Mouse (Mus musculus) hindbrain, embryonic 14.5 days (tissue): Measurements from ENCODE around the gene Acap2. TPM values are rescaled to one million over a fixed set of nuclear protein-coding genes. Genes with fewer than 3 reads are reported as not detected.

Experiments used
- ATAC-seq: fragments of 200-750 bp; cut with Nextera tagmentation; 2 replicates; pipeline ENCODE4 v1.8.0; 2017; ENCODE audit warnings: moderate number of reproducible peaks, mild to moderate bottlenecking, moderate TSS enrichment, moderate library complexity; ENCODE audit not compliant: low FRiP score
- DNase-seq: peaks from one replicate; pipeline ENCODE4 v3.0.0-alpha.2; 2015; ENCODE audit warnings: low spot score
- H3K27ac ChIP-seq: fragments of 300-500 bp; sonication (generic); 2 replicates; pipeline ENCODE4 v1.5.1; 2014; ENCODE audit warnings: mild to moderate bottlenecking, moderate library complexity
- H3K27me3 ChIP-seq: fragments of 300-500 bp; sonication (generic); 2 replicates; pipeline ENCODE4 v1.6.1; 2014; ENCODE audit warnings: mild to moderate bottlenecking, low read length, mixed read lengths; ENCODE audit not compliant: control insufficient read depth, insufficient read depth
- H3K36me3 ChIP-seq: fragments of 300-500 bp; sonication (generic); replicated peaks from 2 replicates; pipeline ENCODE4 v1.6.1; 2014; ENCODE audit not compliant: control insufficient read depth, insufficient read depth
- H3K4me1 ChIP-seq: fragments of 300-500 bp; sonication (generic); replicated peaks from 2 replicates; pipeline ENCODE4 v1.6.1; 2014; ENCODE audit warnings: antibody characterized with exemption, low read length, mixed read lengths; ENCODE audit not compliant: control insufficient read depth, insufficient read depth
- H3K4me2 ChIP-seq: fragments of 300-500 bp; sonication (generic); replicated peaks from 2 replicates; pipeline ENCODE4 v1.6.1; 2014; ENCODE audit warnings: mild to moderate bottlenecking, moderate library complexity
- H3K4me3 ChIP-seq: fragments of 300-500 bp; sonication (generic); replicated peaks from 2 replicates; pipeline ENCODE4 v1.5.1; 2014; ENCODE audit warnings: mild to moderate bottlenecking, low read length
- H3K9ac ChIP-seq: fragments of 300-500 bp; sonication (generic); 2 replicates; pipeline ENCODE4 v1.6.1; 2014
- H3K9me3 ChIP-seq: fragments of 300-500 bp; sonication (generic); 2 replicates; pipeline ENCODE4 v1.6.1; 2016; ENCODE audit warnings: low read length; ENCODE audit not compliant: control insufficient read depth
- WGBS: fragments of 180-500 bp; shearing (Covaris S2); extraction: QIAGEN DNeasy Blood & Tissue Kit; methylation state at CpG from one replicate; pipeline ENCODE4 v1.1.7; 2014; 5-methylcytosine and 5-hydroxymethylcytosine counted together
- polyA plus RNA-seq: library from polyadenylated mRNA; unstranded; fragments of >200 nt; fragmentation: Nextera tagmentation; extraction: Ambion mirVana; gene quantifications from 2 replicates; pipeline ENCODE4 v1.2.1, GENCODE M21; 2014

Gene Acap2
- polyA plus RNA-seq, 1 experiment from 2014 or later = 15.8 TPM

DNA sequence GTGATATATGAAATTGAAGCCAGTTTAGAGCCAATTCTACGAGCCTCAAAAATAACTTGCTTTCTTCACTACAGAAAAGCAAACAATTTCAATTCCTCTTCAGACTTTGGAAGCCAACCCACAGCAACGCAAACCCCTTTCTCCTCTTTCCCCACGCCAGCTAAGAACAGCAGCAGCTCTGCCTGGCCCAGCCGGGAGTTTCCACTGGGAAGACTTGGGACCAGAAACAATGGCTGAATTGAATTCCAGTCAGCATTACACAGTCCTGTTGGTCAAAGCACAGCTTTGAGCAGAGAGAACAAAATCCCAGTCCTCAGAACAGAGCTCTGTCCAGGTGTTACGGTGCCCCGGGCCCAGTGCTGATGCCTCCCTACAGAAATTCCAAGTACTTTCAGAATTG, 59.1 kb downstream of the Acap2 start:
- Histone ChIP-seq H3K9ac (no peak overlapping the region), H3K4me1 (no peaks in the 10 kb centered on the region), H3K36me3 (peaks cover 16% of the 10 kb centered on the region; the same call in 1 of the 2 replicates), H3K27ac (no peak overlapping the region), H3K27me3 (no peaks in the 10 kb centered on the region), H3K4me3 (no peak overlapping the region), H3K4me2 (no peak overlapping the region), H3K9me3 (no peaks in the 10 kb centered on the region)
- ATAC-seq (no peak), DNase-seq (no peak)
- WGBS = 48% methylated on average over 6 of the region's 6 CpGs

DNA sequence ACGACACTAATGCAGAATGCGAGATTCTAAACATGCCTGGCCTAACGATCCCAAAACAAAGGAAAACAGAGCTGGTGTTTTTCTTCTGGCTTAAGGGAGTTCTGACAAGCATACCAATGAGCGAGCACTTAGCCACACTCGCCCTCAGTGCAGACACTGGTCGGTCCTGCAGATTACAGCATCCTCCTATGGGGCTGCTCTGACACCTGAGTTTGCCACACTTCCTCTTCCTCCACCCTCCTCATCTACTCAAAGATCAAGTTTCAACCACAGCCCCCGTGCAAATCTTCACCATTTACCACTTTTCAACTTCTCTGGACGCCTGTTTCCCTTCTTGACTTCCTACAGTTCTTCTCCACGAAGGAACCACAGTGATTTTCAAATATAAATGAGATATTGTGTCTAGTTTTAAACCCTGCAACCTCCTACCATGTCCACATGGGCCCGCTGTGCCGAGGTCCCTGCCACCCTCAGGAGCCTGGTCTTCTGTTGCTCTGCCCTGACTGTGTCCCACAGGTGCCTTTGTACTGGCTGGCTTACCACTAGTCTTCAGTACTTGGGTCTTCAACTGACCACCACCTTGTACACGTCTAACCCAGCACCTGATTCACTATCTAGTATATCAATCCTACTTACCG, 64.3 kb downstream of the Acap2 start:
- no peak overlapping the region for H3K27ac ChIP-seq
- peaks cover 32% of the 10 kb centered on the region for H3K36me3 ChIP-seq
- 70% methylated on average over 13 of the region's 13 CpGs for WGBS
- H3K9ac ChIP-seq = no peak overlapping the region
- no peaks in the 10 kb centered on the region for H3K9me3 ChIP-seq
- H3K27me3 ChIP-seq = no peaks in the 10 kb centered on the region
- DNase-seq (no peak), ATAC-seq (no peak)
- no peaks in the 10 kb centered on the region; the same call in 1 of the 2 replicates for H3K4me1 ChIP-seq
- H3K4me2 ChIP-seq = no peak overlapping the region
- no peak overlapping the region for H3K4me3 ChIP-seq

DNA sequence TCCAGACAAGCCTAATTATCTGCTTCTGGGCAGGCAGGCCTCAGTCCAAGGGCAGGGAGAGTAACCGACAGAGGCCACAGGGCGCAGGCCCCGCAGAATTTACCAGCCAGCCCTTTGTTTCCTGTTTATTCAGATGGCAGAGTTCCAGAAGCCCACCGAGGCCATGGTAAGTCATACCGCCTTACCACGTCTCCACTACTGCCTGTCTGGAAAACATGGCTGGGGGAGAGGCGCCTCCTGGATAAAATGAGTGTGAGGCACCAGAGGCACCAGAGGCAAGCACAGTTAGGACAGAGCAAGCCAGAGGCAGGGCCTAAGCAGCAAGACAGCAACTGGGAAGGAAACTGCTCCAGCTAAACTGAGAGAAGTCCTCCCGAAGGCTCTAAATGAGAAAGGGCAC, 65.5 kb downstream of the Acap2 start:
- ATAC-seq (no peak), DNase-seq (no peak)
- H3K27ac ChIP-seq = no peak overlapping the region
- H3K4me2 ChIP-seq = no peak overlapping the region
- no peak overlapping the region for H3K4me3 ChIP-seq
- H3K27me3 ChIP-seq = no peaks in the 10 kb centered on the region
- H3K4me1 ChIP-seq = no peaks in the 10 kb centered on the region; the same call in 1 of the 2 replicates
- WGBS = 59% methylated on average over 8 of the region's 8 CpGs
- no peaks in the 10 kb centered on the region for H3K9me3 ChIP-seq
- H3K9ac ChIP-seq = no peak overlapping the region
- peaks cover 37% of the 10 kb centered on the region for H3K36me3 ChIP-seq

DNA sequence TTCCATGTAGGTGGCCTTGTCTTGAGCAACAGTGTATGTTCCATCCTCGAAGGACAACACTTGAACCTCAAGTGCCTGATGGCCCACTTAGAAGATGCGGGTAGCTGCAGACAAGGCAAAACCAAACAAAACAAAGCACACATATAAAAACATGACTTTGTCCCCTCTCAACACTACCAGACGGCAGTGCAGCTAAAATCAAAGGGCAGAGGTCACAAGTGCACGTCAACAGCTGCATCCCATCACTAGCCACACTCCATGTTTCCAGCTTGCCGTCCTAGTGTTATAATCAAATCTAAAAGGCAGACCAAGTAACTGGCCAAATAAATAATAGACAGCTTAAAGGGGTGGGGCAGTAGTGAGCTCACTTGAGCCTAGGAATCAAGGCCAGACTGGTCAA, 69.5 kb downstream of the Acap2 start:
- Histone ChIP-seq H3K36me3 (peaks cover 42% of the 10 kb centered on the region), H3K9me3 (no peaks in the 10 kb centered on the region), H3K27ac (no peak overlapping the region), H3K4me1 (no peaks in the 10 kb centered on the region; the same call in 1 of the 2 replicates), H3K4me2 (no peak overlapping the region), H3K9ac (no peak overlapping the region), H3K27me3 (no peaks in the 10 kb centered on the region), H3K4me3 (no peak overlapping the region)
- DNase-seq = no peak
- ATAC-seq = no peak
- whole genome bisulfite sequencing = 74% methylated on average over 5 of the region's 5 CpGs

DNA sequence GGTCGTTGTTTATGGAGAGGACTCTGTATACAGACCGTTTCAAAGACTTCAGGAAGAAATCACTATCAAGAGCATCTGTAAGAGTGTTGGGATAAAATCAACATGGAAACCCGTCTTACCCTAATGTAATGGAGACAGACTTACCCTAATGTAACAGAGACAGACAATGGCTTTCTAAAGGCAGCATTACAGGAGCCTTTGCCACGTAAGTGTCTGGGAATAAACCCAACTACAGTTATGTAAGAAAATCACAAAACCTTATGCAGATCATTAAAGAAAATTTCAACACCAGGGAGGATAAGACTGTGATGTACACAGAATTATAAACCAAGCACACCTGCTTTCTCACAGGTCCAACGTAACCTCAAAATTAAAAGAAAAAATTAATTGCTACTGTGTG, 72.9 kb downstream of the Acap2 start:
- Histone ChIP-seq H3K27me3 (no peaks in the 10 kb centered on the region), H3K9ac (no peak overlapping the region), H3K4me2 (no peak overlapping the region), H3K36me3 (peaks cover 41% of the 10 kb centered on the region), H3K9me3 (no peaks in the 10 kb centered on the region), H3K4me1 (no peaks in the 10 kb centered on the region), H3K27ac (no peak overlapping the region), H3K4me3 (no peak overlapping the region)
- DNase-seq (no peak), ATAC-seq (no peak)
- WGBS = 84% methylated on average over 5 of the region's 5 CpGs

DNA sequence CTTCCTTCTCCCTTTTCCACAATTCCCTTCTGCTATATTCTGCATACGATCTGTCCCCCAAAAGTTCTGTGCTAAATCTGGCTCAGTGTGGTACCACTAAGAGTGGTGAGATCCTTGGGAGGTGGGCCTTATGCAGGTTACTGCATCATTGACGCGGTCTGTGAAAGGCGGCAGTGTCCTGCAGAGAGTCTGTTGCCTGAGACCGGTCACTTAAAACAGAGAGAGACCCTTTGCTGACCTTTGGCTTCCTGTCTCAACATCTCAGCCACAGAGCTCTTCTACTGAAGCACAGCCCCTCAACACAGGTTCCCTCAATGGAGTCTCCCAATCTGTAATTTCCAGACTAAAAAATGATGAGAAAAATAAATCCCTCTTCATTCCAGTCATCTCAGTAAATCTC, 76.1 kb downstream of the Acap2 start:
- 68% methylated on average over 5 of the region's 5 CpGs for WGBS
- Histone ChIP-seq H3K4me3 (no peak overlapping the region), H3K4me1 (no peaks in the 10 kb centered on the region)

DNA sequence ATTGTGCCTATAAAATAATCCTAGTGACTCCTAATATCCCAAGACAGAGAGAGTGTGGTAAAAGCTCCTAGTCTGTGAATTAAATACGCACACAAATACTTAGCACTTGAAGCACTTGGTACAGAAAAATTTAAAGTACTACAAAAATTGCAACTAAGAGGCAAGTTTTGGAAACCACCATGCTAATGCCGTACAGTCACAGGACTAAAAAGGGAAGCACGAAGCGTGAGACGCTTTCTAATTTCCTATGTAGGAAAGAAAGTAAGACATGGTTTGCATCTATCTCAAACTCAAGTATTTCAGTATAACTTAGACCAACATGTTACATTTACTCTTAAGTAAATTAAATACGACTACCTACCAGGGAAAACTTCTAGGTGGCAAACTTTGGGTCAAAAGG, 79.4 kb downstream of the Acap2 start:
- WGBS = 97% methylated on average over 6 of the region's 6 CpGs
- no peak for DNase-seq
- Histone ChIP-seq H3K27ac (no peak overlapping the region), H3K4me1 (no peaks in the 10 kb centered on the region), H3K9ac (no peak overlapping the region), H3K9me3 (no peaks in the 10 kb centered on the region), H3K4me2 (no peak overlapping the region), H3K4me3 (no peak overlapping the region), H3K27me3 (no peaks in the 10 kb centered on the region), H3K36me3 (peaks cover 39% of the 10 kb centered on the region)
- ATAC-seq = no peak

More for the DNA sequence above, 76.1 kb downstream of the Acap2 start:
- Histone ChIP-seq H3K36me3 (peaks cover 51% of the 10 kb centered on the region), H3K27me3 (no peaks in the 10 kb centered on the region), H3K9ac (no peak overlapping the region), H3K27ac (no peak overlapping the region), H3K9me3 (no peaks in the 10 kb centered on the region), H3K4me2 (no peak overlapping the region)
- no peak for DNase-seq
- no peak for ATAC-seq

DNA sequence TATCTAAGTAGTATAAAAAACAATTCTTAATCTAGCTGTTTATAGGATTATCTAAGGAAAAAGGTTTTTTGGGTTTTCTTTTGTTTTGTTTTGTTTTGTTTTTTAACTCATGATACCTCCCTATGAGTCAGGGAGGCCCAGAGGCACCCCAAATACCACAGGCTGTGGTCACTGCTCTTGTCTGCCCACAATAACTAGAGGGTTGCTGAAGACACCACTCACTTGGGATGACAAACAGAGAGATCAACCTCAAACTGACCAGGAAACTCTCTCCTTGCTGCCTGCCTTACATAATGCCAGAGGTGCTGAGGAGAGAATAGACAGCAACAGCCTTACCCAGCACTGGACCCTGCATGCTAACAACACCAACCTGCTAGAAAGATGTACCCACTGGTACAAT, 87.4 kb downstream of the Acap2 start:
- H3K9me3 ChIP-seq = peaks cover 4% of the 10 kb centered on the region
- H3K9ac ChIP-seq = no peak overlapping the region
- H3K4me1 ChIP-seq = no peaks in the 10 kb centered on the region
- H3K27ac ChIP-seq = no peak overlapping the region
- DNase-seq = no peak
- H3K4me2 ChIP-seq = no peak overlapping the region
- H3K36me3 ChIP-seq = peaks cover 44% of the 10 kb centered on the region
- no peak for ATAC-seq
- H3K4me3 ChIP-seq = no peak overlapping the region
- H3K27me3 ChIP-seq = no peaks in the 10 kb centered on the region

DNA sequence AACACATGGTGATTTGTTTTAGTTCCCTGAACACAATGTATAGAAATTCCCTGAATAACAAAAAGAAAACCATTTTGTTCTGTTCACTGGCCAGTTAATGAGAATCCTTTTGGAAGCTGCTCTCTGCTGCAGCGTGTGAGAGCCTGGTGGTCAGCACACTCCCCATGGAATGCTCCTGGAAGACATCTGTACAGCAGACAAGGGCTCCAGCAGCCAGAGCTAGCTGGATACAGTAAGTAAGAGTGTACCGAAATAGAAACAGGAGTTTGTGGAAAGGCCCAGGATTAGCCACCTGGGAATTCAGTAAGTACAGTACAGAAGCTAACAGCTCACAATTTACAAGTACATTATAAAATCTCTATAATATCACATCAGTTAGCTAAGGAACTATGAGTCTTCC, 99.7 kb downstream of the Acap2 start:
- no peak overlapping the region for H3K4me2 ChIP-seq

DNA sequence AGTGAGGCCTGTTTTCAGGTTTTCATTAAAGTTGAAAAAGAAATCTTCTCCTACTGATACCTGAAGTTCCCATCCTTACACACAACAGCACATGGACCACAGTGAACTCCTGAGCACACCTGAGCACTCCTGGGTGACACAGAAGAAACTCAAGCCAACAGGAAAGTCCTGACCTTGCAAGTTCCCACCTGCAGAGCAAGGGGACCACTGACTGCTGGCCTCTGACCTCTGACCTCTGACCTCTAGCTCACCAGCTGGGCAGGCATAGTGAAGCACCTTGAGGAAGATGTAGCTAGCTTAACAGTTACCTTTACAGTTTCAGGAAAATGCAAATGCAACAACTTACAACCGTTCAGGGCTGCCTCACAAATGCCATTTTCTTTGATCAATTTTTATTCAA, 101.1 kb downstream of the Acap2 start:
- H3K36me3 ChIP-seq = peaks cover 62% of the 10 kb centered on the region
- WGBS = 78% methylated on average over 1 of the region's 1 CpGs
- no peaks in the 10 kb centered on the region for H3K4me1 ChIP-seq

More for the DNA sequence above, 99.7 kb downstream of the Acap2 start:
- Histone ChIP-seq H3K9me3 (no peaks in the 10 kb centered on the region), H3K27me3 (no peaks in the 10 kb centered on the region), H3K4me3 (no peak overlapping the region), H3K36me3 (peaks cover 69% of the 10 kb centered on the region), H3K4me1 (no peaks in the 10 kb centered on the region), H3K27ac (no peak overlapping the region), H3K9ac (no peak overlapping the region)
- WGBS = 82% methylated on average over 2 of the region's 2 CpGs
- DNase-seq (no peak), ATAC-seq (no peak)

More for the DNA sequence above, 101.1 kb downstream of the Acap2 start:
- DNase-seq (no peak), ATAC-seq (no peak)
- Histone ChIP-seq H3K9me3 (no peaks in the 10 kb centered on the region), H3K27me3 (no peaks in the 10 kb centered on the region), H3K27ac (no peak overlapping the region), H3K9ac (no peak overlapping the region), H3K4me2 (no peak overlapping the region), H3K4me3 (no peak overlapping the region)
